Mouse (Mus musculus) frontal cortex, adult 2 months (tissue): Measurements from ENCODE around the gene Mob3b. TPM values are rescaled to one million over a fixed set of nuclear protein-coding genes. Genes with fewer than 3 reads are reported as not detected.

Experiments used
- DNase-seq, 2 experiments: peaks; one replicate each; pipeline ENCODE4 v3.0.0; 2022; ENCODE audit warnings: low spot score in 1 of 2; ENCODE audit errors: extremely low spot score in 1 of 2
- polyA plus RNA-seq: library from polyadenylated mRNA; depleted of rRNA; stranded (reverse); fragments of >200 nt; gene quantifications from 2 replicates; pipeline ENCODE4 v1.2.3, GENCODE M21; 2012

The Mob3b gene
- polyA plus RNA-seq, 1 experiment, result 4.0 TPM

DNA sequence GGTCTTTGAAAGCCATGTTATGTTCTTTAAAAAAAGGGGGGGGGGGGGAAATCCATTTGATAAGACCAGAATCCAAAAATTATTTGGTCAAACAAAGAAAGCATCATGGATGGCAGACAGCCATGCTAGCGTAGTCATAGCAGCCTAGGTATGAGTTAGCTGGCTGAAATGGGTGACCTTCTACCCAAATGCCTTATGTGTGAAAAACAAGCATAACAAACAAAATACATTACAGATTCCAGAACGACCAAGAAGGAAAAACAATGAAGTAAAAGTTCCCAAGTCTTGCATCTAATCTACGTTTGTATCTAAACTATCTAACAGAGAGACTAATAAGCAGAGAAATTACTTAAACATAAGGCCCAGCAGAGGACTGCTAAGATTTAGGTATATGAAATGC is 6.6 kb downstream of the Mob3b start:
- no peak for DNase-seq

- no peak for DNase-seq
These were observed 9.0 kb downstream of the Mob3b start for GRCm38 (mm10) chr4:35148326-35148725.

DNA sequence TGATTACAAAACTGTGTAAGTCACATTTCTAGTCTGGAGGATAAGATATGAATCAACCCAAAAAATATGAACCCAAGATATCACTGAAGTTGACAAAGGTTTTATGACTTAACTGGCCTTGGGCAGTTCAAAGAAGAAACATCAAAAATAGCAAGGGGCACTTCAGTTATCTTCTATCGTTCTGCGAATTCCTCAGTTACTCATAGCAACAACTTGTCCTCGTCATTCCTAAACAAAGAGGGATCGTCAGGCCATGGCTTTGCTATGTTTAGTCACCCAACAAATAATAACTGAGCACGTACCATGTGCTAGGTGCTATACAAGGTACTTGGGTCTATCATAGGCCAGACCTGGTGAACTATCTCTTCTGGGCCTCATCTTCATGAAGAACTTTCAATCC is 10.7 kb downstream of the Mob3b start:
- no peak for DNase-seq

DNA sequence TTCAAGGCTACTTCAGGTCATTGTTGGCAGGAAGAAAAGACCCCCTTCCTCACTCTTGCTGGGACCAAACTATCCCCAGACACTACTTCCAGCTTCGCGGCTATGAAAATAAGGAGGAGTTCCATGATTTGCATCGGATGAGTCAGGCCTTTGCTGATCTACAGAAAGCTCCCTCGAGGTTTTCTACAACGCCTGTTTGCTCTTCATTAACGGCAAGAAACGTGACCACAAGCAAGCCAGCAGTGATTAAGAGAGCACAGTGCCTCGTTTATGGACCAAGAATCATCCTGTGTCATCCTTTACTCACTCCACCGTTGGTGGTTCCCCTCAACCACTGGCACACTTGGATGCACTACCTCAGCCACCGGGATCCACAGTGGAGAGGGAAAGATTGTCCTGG is 11.6 kb downstream of the Mob3b start:
- no peak for DNase-seq

- DNase-seq, result no peak
These were observed 13.7 kb downstream of the Mob3b start for GRCm38 (mm10) chr4:35143472-35144102.

GRCm38 (mm10) chr4:35140317-35140716 is 17.0 kb downstream of the Mob3b start:
- DNase-seq, result no peak

DNA sequence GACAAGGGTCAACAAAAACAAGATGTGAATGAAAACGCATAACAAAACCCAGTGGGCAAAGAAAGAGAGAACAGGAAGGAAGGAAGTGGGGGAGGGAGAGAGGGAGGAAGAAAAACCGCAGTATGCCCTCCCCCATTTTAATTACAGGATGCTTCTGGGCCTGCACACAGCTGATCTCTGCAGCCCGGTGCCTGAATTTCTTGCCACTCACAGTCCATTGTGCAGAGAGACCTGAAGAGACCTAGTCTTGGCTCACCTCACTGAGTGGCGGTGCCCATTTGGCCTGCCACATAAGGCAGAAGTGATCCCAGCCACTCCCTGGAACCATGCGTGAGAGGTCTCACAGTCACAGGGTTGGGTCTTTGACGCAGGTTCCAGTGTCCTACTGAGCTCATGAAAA is 19.2 kb downstream of the Mob3b start:
- no peak for DNase-seq

DNA sequence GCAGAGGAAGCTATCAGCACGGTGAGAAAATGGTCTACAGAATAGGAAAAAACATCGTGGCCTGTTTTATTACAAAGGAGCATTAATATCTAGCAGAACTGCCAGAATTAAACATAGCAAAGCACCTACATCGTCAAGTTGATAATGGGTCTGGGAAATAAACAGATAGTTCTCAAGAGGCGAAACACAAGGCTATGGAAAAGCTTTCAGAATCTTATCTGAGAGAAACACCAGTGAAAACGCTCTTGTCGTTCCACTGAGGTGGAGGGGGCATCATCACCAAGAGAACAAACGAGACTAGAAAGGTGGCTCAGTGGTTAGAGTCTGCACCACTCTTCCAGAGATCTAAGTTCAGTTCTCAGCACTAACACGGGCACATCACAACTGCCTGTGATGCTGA is 20.3 kb downstream of the Mob3b start:
- no peak for DNase-seq

GRCm38 (mm10) chr4:35135806-35136205 is 21.5 kb downstream of the Mob3b start:
- DNase-seq, result no peak

DNA sequence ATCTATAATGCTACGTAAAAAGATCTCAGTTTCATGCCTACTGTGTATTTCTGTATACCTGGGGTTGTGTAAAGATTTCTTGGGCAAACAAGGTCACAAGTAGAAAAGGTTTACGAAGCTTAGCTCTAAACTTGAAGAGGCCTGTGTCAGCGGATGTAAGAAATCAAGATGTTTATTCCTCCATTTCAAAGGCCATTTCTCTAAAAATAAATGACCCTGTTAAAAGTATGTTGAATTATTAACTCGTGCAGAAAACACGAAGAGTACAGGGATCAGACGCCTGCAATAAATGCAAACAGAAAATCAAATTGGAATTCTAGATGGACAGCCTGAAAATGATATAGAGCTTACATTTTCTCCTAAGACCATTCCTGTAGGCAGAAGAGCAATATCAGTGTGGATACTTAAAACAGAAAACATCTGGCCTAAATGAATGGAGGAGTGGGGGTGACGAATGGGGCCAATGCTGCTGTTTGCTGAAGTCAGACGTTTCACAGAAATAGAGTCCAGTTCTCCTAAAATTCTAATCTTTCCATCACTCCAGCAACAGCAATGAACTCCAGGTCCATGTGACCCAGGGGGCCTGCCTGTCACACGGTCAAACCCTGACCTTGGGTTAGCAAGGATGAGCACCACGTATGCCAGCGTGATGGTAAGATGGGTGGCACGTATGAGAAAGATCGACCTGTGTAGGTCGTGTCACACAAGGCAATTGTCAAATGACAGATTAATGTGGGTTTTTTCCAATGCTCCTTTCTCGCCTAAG is 22.3 kb downstream of the Mob3b start:
- DNase-seq, result no peak

DNA sequence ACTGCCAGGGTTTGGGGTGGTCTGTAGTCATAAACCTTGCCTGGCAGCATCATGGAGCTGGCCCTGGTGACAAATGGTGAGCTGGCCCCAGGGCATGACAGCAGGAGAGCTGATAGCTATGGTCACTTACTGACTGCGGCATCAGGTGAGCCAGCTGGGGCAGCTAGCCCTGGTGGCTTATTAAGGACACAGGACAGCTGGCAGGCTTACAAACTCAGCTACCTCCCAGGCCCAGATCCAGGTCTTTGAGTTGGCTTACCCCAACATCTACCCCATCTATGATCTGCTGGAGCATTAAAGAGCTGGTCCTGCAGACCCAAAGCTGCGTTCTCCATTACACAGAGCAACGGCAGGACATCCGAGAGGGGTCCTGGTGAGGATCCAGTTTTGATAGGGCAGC is 23.9 kb downstream of the Mob3b start:
- DNase-seq, result no peak

DNA sequence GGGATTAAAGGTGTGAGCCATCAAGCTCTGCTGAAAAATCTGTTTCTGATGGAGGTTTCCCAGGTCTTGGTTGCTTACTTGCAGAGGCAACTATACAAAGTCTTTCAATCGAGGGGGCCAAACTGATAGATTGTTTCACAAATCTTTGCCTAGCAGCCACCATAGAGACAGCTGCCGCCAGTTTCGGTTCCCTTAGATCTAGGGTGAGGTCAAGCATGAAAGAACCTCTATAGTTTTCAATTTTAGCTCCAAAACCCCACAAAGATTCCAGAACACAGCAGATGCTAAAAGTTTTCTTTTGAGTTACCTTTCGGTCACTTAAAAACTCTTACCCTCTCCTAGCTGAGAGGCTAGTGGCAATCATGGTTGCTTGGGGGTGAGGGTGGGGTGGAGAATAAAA is 25.7 kb downstream of the Mob3b start:
- no peak for DNase-seq

GRCm38 (mm10) chr4:35130411-35130948 is 26.8 kb downstream of the Mob3b start:
- DNase-seq, result no peak

GRCm38 (mm10) chr4:35127759-35128158 is 29.5 kb downstream of the Mob3b start:
- DNase-seq, result no peak

- DNase-seq, result no peak
These were observed 30.5 kb downstream of the Mob3b start for GRCm38 (mm10) chr4:35126776-35127175.

DNA sequence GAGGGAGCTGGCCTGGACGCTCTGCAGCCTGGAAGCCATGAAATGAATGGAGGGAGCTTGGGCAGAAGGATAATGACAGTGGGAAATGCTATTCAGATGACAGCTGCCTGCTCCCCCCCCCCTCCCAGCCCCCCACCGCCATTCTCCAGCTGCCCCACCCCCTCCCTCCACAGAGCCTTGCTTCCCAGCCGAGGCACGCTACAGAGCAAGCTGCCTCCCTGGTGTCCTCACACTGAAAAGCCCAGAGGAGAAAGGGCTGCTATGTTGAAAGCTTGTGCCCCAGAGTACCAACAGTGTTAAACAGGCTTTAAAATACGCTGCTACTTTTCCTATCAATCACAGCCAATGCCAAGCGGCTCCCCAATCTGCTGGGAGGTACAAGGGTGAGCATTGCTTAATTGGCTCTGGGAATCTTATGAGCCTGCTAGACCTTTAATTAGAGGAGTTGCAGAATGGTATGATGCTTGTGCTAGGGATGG is 31.9 kb downstream of the Mob3b start:
- no peak for DNase-seq

GRCm38 (mm10) chr4:35124027-35124426 is 33.3 kb downstream of the Mob3b start:
- DNase-seq, result no peak

DNA sequence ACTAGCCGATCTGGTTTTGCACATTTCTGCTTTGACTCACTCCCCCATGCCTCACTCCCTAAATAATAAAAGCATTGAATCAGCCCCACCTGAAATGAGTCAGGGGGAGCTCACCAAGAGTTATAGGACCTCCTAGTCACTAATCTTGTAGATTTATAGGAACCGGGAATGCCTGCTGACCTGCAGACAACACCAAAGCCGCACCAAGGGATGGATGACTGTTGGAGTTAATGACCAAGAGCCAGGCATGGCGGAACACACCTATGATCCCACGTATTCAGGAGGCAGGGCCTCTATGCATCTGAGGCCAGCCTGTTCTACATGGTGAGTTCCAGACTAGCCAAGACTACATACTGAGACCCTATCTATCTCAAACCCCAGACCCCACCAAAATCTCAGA is 34.2 kb downstream of the Mob3b start:
- no peak for DNase-seq

DNA sequence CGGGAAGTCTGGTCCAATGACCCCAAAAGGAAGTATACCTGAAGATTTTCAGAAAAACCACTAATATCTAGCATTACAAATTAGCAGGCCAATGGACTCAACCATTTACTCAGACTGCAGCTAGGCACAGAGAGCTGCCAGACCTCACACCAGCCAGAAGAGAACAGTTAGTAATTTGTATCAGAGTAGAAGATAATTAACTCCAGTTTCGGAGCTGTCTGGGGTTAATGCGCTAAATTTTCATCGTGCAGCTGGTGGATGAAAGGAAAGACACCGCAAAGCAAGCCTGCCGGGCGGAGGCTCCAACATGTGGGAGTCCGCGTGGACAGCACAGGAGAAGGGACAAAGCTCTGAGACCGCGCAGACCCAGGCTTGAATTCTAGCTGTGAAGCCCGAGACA is 36.2 kb downstream of the Mob3b start:
- peak in 1 of 2 experiments; percentile 18 for DNase-seq

DNA sequence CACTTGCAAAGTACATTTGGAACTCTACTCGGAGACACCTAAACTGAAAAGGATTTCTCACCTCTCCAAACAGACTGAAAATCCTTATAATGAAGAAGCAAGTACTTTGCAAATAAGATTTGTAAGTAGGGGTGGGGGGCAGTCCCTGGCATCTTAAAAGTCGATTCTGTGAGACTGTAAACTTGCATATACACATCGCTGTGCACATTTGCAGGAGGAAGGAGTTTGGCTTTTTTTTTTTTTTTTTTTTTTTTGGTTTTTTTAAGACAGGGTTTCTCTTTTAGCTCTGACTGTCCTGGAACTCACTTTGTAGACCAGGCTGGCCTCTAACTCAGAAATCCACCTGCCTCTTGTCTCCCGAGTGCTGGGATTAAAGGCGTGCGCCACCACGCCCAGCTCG is 36.7 kb downstream of the Mob3b start:
- DNase-seq, result no peak

DNA sequence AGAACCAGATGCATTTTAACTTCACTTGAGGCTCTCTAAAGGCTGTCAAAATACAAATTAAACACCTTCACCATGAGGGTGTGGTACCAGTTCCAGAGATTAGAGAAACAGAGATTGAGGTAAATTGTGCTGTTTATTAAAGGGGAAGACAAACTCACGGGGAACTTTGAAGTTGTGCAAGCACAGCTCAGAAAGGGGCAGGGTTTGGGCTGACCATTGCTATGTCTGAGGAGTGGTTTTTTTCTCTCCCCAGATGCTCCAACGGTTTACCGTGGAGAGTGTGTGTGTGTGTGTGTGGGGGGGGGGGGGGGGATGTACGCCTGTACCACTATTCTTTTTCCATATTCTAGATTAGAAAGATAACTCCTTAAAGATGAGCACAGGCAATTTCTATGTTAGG is 37.1 kb downstream of the Mob3b start:
- DNase-seq, result no peak

DNA sequence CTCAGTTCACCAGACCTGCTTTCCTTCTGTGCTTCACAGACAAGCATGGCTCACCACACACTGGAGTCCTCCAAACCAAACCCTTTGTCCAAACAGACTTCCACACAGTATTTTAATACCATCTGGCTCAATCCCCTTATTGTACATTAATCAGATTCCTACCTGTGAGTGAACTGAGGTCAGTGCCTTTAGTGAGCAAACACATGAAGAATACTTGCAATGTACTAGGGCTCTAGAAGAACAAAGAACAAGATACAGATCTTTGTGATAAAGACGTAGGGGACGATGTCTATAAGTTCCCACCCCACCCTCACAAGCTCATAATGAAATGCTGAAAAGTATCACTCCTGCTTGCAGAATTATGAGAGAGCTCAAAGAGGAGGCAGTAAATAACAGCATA is 38.4 kb downstream of the Mob3b start:
- no peak for DNase-seq
